Mouse (Mus musculus) stomach, embryonic 14.5 days (tissue): ENCODE measurements around the gene Slc24a3. TPM values are rescaled to one million over a fixed set of nuclear protein-coding genes. Genes with fewer than 3 reads are reported as not detected.

ENCODE experiments used
- ATAC-seq: fragments of 200-750 bp; cut with Nextera tagmentation; 2 replicates; pipeline ENCODE4 v1.8.0; 2017; ENCODE audit warnings: low read depth, moderate TSS enrichment; ENCODE audit not compliant: insufficient number of reproducible peaks, insufficient read depth, low FRiP score
- H3K27ac ChIP-seq: fragments of 300-500 bp; sonication (generic); 2 replicates; pipeline ENCODE4 v1.5.1; 2014; ENCODE audit warnings: mild to moderate bottlenecking, low read length, moderate library complexity, mixed read lengths
- H3K27me3 ChIP-seq: fragments of 300-500 bp; sonication (generic); 2 replicates; pipeline ENCODE4 v1.6.1; 2014; ENCODE audit warnings: low read length, control low read depth, mixed read lengths; ENCODE audit not compliant: control insufficient read depth, insufficient read depth
- H3K36me3 ChIP-seq: fragments of 300-500 bp; sonication (generic); 2 replicates; pipeline ENCODE4 v1.6.1; 2014; ENCODE audit warnings: mild to moderate bottlenecking, control low read depth, low read length, moderate library complexity, mixed read lengths; ENCODE audit not compliant: control insufficient read depth, insufficient read depth
- H3K4me1 ChIP-seq: fragments of 300-500 bp; sonication (generic); 2 replicates; pipeline ENCODE4 v1.6.1; 2014; ENCODE audit warnings: low read length, control low read depth, mixed read lengths; ENCODE audit not compliant: control insufficient read depth, insufficient read depth
- H3K4me2 ChIP-seq: fragments of 300-500 bp; sonication (generic); replicated peaks from 2 replicates; pipeline ENCODE4 v1.6.1; 2014; ENCODE audit warnings: low read depth, low read length, control low read depth
- H3K4me3 ChIP-seq: fragments of 300-500 bp; sonication (generic); 2 replicates; pipeline ENCODE4 v1.5.1; 2014; ENCODE audit warnings: low read depth, low read length, control low read depth
- H3K9ac ChIP-seq: fragments of 300-500 bp; sonication (generic); replicated peaks from 2 replicates; pipeline ENCODE4 v1.6.1; 2014; ENCODE audit warnings: low read depth, mild to moderate bottlenecking, control low read depth, low read length, moderate library complexity, mixed read lengths
- H3K9me3 ChIP-seq: fragments of 300-500 bp; sonication (generic); 2 replicates; pipeline ENCODE4 v1.6.1; 2016; ENCODE audit warnings: low read depth, low read length, control low read depth; ENCODE audit not compliant: control insufficient read depth
- WGBS: fragments of 180-500 bp; shearing (Covaris S2); extraction: QIAGEN DNeasy Blood & Tissue Kit; methylation state at CpG from one replicate; pipeline ENCODE4 v1.1.7; 2014; 5-methylcytosine and 5-hydroxymethylcytosine counted together
- polyA plus RNA-seq: library from polyadenylated mRNA; unstranded; fragments of >200 nt; fragmentation: Nextera tagmentation; extraction: Ambion mirVana; gene quantifications from 2 replicates; pipeline ENCODE4 v1.2.1, GENCODE M21; 2014

Gene Slc24a3
- polyA plus RNA-seq, 1 experiment from 2014 or later = 5.1 TPM

DNA sequence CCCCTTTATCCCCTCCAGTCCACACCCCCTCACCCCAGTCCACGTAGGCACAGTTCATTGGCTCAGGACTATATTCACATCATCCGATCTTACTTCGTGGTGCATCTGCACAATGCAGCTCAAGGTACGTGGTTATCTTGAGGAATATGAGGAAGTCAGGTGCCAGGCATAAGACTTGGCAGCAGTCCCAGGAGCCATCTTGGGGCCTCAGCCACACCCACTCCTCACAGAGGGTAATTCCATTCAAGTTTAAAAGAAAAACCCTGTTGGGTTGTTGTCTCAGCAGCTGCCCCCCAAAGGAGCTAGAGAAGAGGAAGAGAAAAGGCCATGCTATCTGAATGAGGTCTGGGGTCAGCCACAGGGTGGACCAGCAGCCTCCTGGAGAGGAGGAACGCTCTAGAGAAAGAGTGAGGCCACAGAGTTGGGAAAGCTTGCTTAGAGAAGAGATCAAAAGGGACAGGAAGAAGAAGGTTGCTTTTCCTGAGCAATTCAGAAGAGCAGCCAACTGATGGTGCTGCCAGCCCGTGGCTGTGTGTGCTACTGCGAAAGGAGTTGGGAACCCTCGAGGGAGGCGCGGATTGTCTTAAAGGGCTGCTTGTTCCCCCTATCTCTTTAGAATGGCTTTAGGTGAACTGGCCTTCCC, 523.9 kb downstream of the Slc24a3 start:
- ATAC-seq = no peak
- 89% methylated on average over 10 of the region's 10 CpGs for WGBS

More for the DNA sequence above, 523.9 kb downstream of the Slc24a3 start:
- Histone ChIP-seq H3K36me3 (no peaks in the 10 kb centered on the region), H3K27me3 (no peaks in the 10 kb centered on the region), H3K27ac (no peak overlapping the region), H3K9me3 (no peaks in the 10 kb centered on the region), H3K4me2 (no peak overlapping the region), H3K4me1 (peaks cover 8% of the 10 kb centered on the region; the same call in 1 of the 2 replicates), H3K4me3 (no peak overlapping the region), H3K9ac (no peak overlapping the region)
